Mouse (Mus musculus) spleen, adult 18-20 months (tissue): ENCODE results near the gene Tle2.

Experiments used
- DNase-seq, 2 experiments: peaks; one replicate each; pipeline ENCODE4 v3.0.0; 2022; ENCODE audit warnings: mixed read lengths in 2 of 2

Gene Tle2

GRCm38 (mm10) chr10:81575695-81576094 is 1.3 kb downstream of the Tle2 start:
- no peak for DNase-seq

GRCm38 (mm10) chr10:81579967-81580366 is 5.6 kb downstream of the Tle2 start:
- DNase-seq: no peak

- no peak for DNase-seq
Observed at GRCm38 (mm10) chr10:81580441-81581070, 6.2 kb downstream of the Tle2 start.

- DNase-seq: no peak
Observed at GRCm38 (mm10) chr10:81583347-81583746, 9.0 kb downstream of the Tle2 start.

- DNase-seq: no peak
Observed at GRCm38 (mm10) chr10:81588739-81589138, 14.4 kb downstream of the Tle2 start.

- no peak for DNase-seq
Observed at GRCm38 (mm10) chr10:81591846-81592245, 17.5 kb downstream of the Tle2 start.

GRCm38 (mm10) chr10:81592631-81593030 is 18.3 kb downstream of the Tle2 start:
- no peak for DNase-seq

GRCm38 (mm10) chr10:81593223-81593622 is 18.9 kb downstream of the Tle2 start:
- no peak for DNase-seq

- no peak for DNase-seq
Observed at GRCm38 (mm10) chr10:81593935-81594334, 19.6 kb downstream of the Tle2 start.

- DNase-seq: no peak
Observed at GRCm38 (mm10) chr10:81595599-81595998, 21.2 kb downstream of the Tle2 start.

- no peak for DNase-seq
Observed at GRCm38 (mm10) chr10:81596611-81597010, 22.2 kb downstream of the Tle2 start.

GRCm38 (mm10) chr10:81597137-81597950 is 23.0 kb downstream of the Tle2 start:
- no peak for DNase-seq

- DNase-seq: no peak
Observed at GRCm38 (mm10) chr10:81598342-81598741, 24.0 kb downstream of the Tle2 start.

- DNase-seq: no peak
Observed at GRCm38 (mm10) chr10:81598871-81599270, 24.5 kb downstream of the Tle2 start.

- DNase-seq: no peak
Observed at GRCm38 (mm10) chr10:81599630-81600029, 25.3 kb downstream of the Tle2 start.

GRCm38 (mm10) chr10:81600096-81600495 is 25.7 kb downstream of the Tle2 start:
- no peak for DNase-seq

- DNase-seq: peak; percentile 84 to 89
Observed at GRCm38 (mm10) chr10:81600738-81601203, 26.4 kb downstream of the Tle2 start, which contains the start of gene Tle6. TSS of gene Tle6 (minus strand) at chr10:81601073.

GRCm38 (mm10) chr10:81601396-81601905 is 27.1 kb downstream of the Tle2 start:
- no peak for DNase-seq

GRCm38 (mm10) chr10:81602741-81603151 is 28.4 kb downstream of the Tle2 start:
- no peak for DNase-seq

GRCm38 (mm10) chr10:81604019-81604967 is 29.9 kb downstream of the Tle2 start:
- DNase-seq: no peak

- peak; percentile 67 to 81 for DNase-seq
Observed at GRCm38 (mm10) chr10:81604968-81605665, 30.8 kb downstream of the Tle2 start.

- no peak for DNase-seq
Observed at GRCm38 (mm10) chr10:81605666-81605973, 31.3 kb downstream of the Tle2 start.
